Mouse (Mus musculus) embryonic fibroblast, embryonic 13.5 days (primary cell): ENCODE measurements around the gene Kcnk13.

Experiments
- CTCF ChIP-seq: IDR thresholded peaks from 2 replicates; pipeline ENCODE4 v1.5.1; 2011; ENCODE audit warnings: mild to moderate bottlenecking, control low read depth, low read length, moderate library complexity, borderline replicate concordance; ENCODE audit not compliant: insufficient read depth
- POLR2A ChIP-seq: IDR thresholded peaks from 2 replicates; pipeline ENCODE4 v1.6.1; 2011; ENCODE audit warnings: low read depth, mild to moderate bottlenecking, control low read depth, low read length, moderate library complexity

GRCm38 (mm10) chr12:99952928-99953327, 11.4 kb upstream of the Kcnk13 start:
- TF ChIP-seq CTCF (no peak; the same call in 1 of the 2 replicates), POLR2A (no peak)
